Mouse (Mus musculus): ENCODE measurements at regions not wholly inside any gene's neighbourhood (a gene's known extent, or its start where the extent isn't known, plus 50 kb on each side); places are given as distances from the start of the nearest gene placed in this dataset.
A peak's percentile ranks its signal among the peaks of the same experiment; 100 is the strongest.

DNA sequence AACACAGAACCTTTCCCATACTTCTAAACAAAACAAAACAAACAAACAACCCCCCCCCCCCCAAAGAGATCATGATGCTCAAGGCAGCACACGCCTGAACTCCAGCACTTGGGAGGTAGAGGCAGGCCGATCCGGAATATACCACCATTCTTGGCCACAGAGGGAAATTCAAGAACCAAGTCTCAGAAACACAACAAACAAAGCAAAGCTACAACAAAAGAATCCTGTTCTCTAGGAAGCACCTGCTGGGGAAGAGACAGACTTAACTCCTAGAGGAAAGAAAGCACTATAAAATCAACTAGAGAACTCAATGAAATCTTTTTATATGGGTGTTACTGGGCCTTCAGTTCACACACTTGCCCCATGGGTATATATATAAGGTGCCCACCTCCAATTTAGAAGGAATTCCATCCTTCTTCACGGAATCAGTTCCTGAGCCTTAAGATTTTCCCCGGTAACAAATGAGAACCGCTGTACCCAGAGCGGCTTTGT, 96.1 kb downstream of the Tmco5 start:
- DNase-seq (no peak), ATAC-seq (no peak)
- H3K36me3 ChIP-seq (replicated peaks; ENCODE audit: insufficient read depth, low read length), result no peaks in the 10 kb centered on the region
- no peaks in the 10 kb centered on the region for H3K9me3 ChIP-seq (ENCODE audit: low read length)
- H3K9ac ChIP-seq (replicated peaks), result no peak overlapping the region
- H3K27me3 ChIP-seq (ENCODE audit: insufficient read depth, low read length), result peaks cover 8% of the 10 kb centered on the region; the same call in 1 of the 2 replicates
- TF ChIP-seq EP300 (IDR thresholded peaks at IDR 0.05; ENCODE audit: low read depth) (no peak), CTCF (IDR thresholded peaks at IDR 0.05; ENCODE audit: low read depth) (no peak)
- no peak overlapping the region for H3K4me3 ChIP-seq (ENCODE audit: low read depth, low read length)
- no peak overlapping the region; the same call in 1 of the 2 replicates for H3K27ac ChIP-seq (ENCODE audit: low read depth)
- peaks cover 3% of the 10 kb centered on the region; the same call in 1 of the 2 replicates for H3K4me1 ChIP-seq (ENCODE audit: insufficient read depth)
- H3K4me2 ChIP-seq (ENCODE audit: low read depth, low read length), result peak overlapping the region; percentile 79
- 51% methylated on average over 7 of the region's 7 CpGs for WGBS (ENCODE audit: insufficient replicate concordance)

DNA sequence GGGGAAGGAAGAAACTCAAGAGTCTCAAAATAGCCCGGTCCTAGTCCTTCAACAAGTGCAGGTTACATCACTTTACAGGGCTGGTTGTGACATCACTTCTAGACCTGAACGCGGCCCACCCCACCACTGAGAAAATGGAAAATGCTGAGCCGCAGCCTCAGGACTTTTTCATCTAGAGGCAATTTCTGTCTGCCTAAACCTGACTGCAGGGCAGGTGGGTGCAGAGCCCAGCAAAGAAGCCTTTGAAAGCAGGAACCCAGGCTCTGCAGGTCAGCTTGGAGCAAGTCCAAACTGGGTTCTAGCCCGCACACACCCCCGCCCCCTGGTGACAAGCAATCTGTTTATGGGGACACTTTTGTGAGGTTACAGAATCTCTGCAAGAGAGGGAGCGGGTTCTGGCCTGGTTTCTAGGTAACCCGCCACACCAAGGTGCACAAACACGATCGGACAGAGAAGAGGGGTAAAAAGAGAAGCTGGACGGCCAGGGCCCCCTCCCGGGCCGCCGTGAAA, 96.7 kb downstream of the Tmco5 start:
- peaks cover 7% of the 10 kb centered on the region; the same call in 1 of the 2 replicates for H3K4me1 ChIP-seq (ENCODE audit: insufficient read depth)
- no peaks in the 10 kb centered on the region for H3K9me3 ChIP-seq (ENCODE audit: low read length)
- DNase-seq (peak; percentile 46), ATAC-seq (peak; percentile 33)
- peak overlapping the region; percentile 59 for H3K9ac ChIP-seq (replicated peaks)
- TF ChIP-seq EP300 (IDR thresholded peaks at IDR 0.05; ENCODE audit: low read depth), result no peak
- 0 out of 2 replicates have a peak, but pooled peaks have one; percentile 22 for TF ChIP-seq CTCF (IDR thresholded peaks at IDR 0.05; ENCODE audit: low read depth)
- H3K4me3 ChIP-seq (ENCODE audit: low read depth, low read length), result peak overlapping the region; percentile 55
- H3K36me3 ChIP-seq (replicated peaks; ENCODE audit: insufficient read depth, low read length), result no peaks in the 10 kb centered on the region
- H3K4me2 ChIP-seq (ENCODE audit: low read depth, low read length), result peak overlapping the region; percentile 79
- H3K27ac ChIP-seq (ENCODE audit: low read depth), result peak overlapping the region; percentile 61
- 4% methylated on average over 14 of the region's 14 CpGs for WGBS (ENCODE audit: insufficient replicate concordance)
- H3K27me3 ChIP-seq (ENCODE audit: insufficient read depth, low read length), result peaks cover 8% of the 10 kb centered on the region; the same call in 1 of the 2 replicates

DNA sequence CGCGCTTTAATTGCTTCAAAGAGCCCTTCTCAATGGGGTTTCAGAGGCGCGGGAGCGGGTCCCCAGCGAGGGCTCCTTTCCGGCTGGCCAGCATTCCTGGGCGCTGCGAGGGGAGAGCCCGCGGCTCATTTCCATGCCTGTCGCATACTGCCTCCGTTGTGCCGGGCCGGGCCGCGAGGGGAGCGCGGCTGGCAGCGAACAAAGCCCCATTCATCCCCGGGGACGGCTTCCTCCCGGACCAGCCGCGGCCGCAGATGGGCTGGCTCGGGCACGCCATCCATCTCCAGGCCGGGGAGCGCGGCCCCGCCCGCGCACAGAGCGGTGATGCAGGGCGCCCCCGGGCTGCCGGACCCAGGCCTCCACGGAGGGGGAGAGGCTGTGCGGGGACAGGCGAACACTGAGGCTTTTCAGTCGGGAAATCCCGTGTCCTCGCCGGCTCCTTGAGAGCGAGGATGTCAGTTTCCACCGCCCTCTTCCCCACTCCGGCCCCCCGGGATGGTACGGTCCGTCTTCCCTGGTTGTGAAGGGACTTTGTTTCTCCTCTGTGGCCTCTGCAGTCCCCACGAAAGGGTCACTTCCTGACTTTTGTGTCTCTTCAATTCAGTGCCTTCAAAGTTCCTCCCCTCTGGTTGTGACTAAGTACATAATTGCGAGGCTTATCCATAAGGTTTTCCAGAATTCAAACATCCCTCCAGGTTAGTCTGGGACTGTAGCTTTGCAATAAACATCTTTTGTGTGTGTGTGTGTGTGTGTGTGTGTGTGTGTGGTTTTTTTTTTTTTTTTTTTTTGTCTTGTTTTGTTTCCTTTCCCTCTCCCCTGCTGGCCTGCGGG, 97.3 kb downstream of the Tmco5 start:
- peak overlapping the region; percentile 79 for H3K4me2 ChIP-seq (ENCODE audit: low read depth, low read length)
- no peaks in the 10 kb centered on the region for H3K36me3 ChIP-seq (replicated peaks; ENCODE audit: insufficient read depth, low read length)
- DNase-seq, result peak; percentile 60
- ATAC-seq, result peak; percentile 69
- under 1% methylated on average over 48 of the region's 54 CpGs for WGBS (ENCODE audit: insufficient replicate concordance)
- H3K4me3 ChIP-seq (ENCODE audit: low read depth, low read length), result peak overlapping the region; percentile 55
- H3K4me1 ChIP-seq (ENCODE audit: insufficient read depth), result peaks cover 7% of the 10 kb centered on the region; the same call in 1 of the 2 replicates
- H3K9ac ChIP-seq (replicated peaks), result peak overlapping the region; percentile 59
- H3K9me3 ChIP-seq (ENCODE audit: low read length), result no peaks in the 10 kb centered on the region
- TF ChIP-seq EP300 (IDR thresholded peaks at IDR 0.05; ENCODE audit: low read depth) (no peak), CTCF (IDR thresholded peaks at IDR 0.05; ENCODE audit: low read depth) (peak; percentile 24)
- peaks cover 8% of the 10 kb centered on the region; the same call in 1 of the 2 replicates for H3K27me3 ChIP-seq (ENCODE audit: insufficient read depth, low read length)
- H3K27ac ChIP-seq (ENCODE audit: low read depth), result peak overlapping the region; percentile 61

DNA sequence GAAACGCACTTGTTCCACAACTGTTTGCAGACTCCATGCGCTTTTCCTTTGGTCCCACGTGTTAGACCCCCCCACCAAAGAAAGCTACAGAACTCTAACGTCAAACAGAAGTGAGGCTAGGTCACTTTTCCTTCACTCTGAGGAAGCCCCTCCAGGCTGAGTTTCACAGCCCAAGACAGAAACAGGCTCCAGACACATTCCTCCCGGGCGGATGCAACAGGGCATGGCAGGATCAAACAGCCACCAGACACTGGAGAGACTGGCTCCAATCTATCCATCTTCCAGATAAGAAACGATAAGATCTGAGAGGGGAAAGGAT, 97.9 kb downstream of the Tmco5 start:
- Histone ChIP-seq H3K4me3 (ENCODE audit: low read depth, low read length) (no peak overlapping the region), H3K4me2 (ENCODE audit: low read depth, low read length) (0 out of 2 replicates have a peak overlapping the region, but pooled peaks have one; percentile 79), H3K4me1 (ENCODE audit: insufficient read depth) (peaks cover 7% of the 10 kb centered on the region; the same call in 1 of the 2 replicates), H3K27me3 (ENCODE audit: insufficient read depth, low read length) (peaks cover 8% of the 10 kb centered on the region; the same call in 1 of the 2 replicates), H3K36me3 (replicated peaks; ENCODE audit: insufficient read depth, low read length) (no peaks in the 10 kb centered on the region), H3K27ac (ENCODE audit: low read depth) (peak overlapping the region; percentile 61), H3K9me3 (ENCODE audit: low read length) (no peaks in the 10 kb centered on the region), H3K9ac (replicated peaks) (no peak overlapping the region)
- TF ChIP-seq EP300 (IDR thresholded peaks at IDR 0.05; ENCODE audit: low read depth) (no peak), CTCF (IDR thresholded peaks at IDR 0.05; ENCODE audit: low read depth) (no peak)
- ATAC-seq, result no peak
- 14% methylated on average over 7 of the region's 7 CpGs for WGBS (ENCODE audit: insufficient replicate concordance)
- no peak for DNase-seq

DNA sequence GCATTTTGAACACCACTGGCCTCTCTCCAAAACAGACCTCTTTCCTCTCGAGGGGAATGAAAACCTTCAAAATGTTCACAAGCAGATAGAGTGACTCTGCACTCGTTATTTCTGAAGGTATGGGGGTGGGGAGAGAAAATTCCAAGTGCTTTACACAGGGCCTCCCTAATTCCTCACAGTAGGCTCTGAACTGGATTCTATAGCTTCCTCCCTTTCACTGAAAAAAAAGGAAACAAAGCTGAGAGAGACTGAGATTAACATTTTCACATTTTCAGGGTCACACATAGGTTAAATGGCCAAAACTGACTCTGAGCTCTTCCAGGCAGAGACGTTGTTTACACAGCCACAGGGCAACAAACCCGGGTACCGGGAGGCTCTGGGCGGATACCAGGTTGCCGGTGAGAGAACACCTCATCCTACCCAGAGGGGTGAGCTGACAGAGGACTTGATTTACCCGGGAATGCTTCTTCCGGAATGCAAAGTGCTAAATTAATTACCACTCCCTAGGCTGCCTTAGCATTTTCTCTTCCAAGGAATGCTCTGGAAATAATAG, 98.5 kb downstream of the Tmco5 start:
- Histone ChIP-seq H3K27me3 (ENCODE audit: insufficient read depth, low read length) (peaks cover 8% of the 10 kb centered on the region; the same call in 1 of the 2 replicates), H3K27ac (ENCODE audit: low read depth) (peak overlapping the region; percentile 61; the same call in 1 of the 2 replicates), H3K4me1 (ENCODE audit: insufficient read depth) (peaks cover 7% of the 10 kb centered on the region; the same call in 1 of the 2 replicates), H3K36me3 (replicated peaks; ENCODE audit: insufficient read depth, low read length) (no peaks in the 10 kb centered on the region), H3K9ac (replicated peaks) (no peak overlapping the region), H3K9me3 (ENCODE audit: low read length) (no peaks in the 10 kb centered on the region), H3K4me2 (ENCODE audit: low read depth, low read length) (no peak overlapping the region), H3K4me3 (ENCODE audit: low read depth, low read length) (no peak overlapping the region)
- ATAC-seq (no peak), DNase-seq (no peak)
- WGBS (ENCODE audit: insufficient replicate concordance), result 27% methylated on average over 9 of the region's 9 CpGs
- TF ChIP-seq EP300 (IDR thresholded peaks at IDR 0.05; ENCODE audit: low read depth) (no peak), CTCF (IDR thresholded peaks at IDR 0.05; ENCODE audit: low read depth) (no peak)
